22 mouse cellular contexts compared by ENCODE assay signal in the genomic region with DNA sequence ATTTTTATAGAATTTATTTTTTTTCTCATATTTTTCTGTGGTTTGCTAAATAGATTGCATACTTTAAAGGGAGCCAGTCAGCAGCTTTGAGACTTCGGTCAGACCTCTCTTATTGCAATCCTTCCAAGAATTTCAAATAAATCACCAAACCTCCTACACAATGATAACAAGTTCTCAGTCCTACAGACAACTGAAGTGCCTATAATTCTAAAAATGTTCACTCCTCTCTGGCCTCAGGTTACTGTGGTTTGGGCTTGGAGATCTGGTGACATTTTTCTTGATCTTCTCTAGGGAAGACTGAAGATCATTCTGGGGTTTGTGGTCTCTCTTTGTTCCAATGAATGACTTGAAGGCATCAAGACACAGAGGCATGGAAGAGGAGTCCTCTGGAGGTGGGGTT.
DNase-seq lines count a peak whose midpoint lies in the region; ATAC-seq and TF ChIP-seq lines count a peak whose summit lies in the region.
"Had no signal": no experiment of that assay in that cellular context is flagged by ENCODE, and none has a peak within 500 bp of the region (broad histone marks: within the 10 kb centered on the region; RNA-seq: fewer than 3 reads in every experiment).

No protein-coding gene starts in this region.

- H3K4me3 ChIP-seq in kidney, postnatal 0 days (replicated peaks; ENCODE audit: low read depth, low read length) = no peak overlapping the region
- H3K4me3 ChIP-seq in embryonic fibroblast, embryonic 13.5 days (ENCODE audit: insufficient read depth, low read length) = no peak overlapping the region
- H3K4me3 ChIP-seq: embryonic facial prominence, embryonic 13.5 days; embryonic facial prominence, embryonic 15.5 days; forebrain, embryonic 13.5 days had no signal

- no peak overlapping the region for H3K4me2 ChIP-seq in kidney, postnatal 0 days (ENCODE audit: low read length)
- H3K4me2 ChIP-seq: embryonic facial prominence, embryonic 13.5 days; embryonic facial prominence, embryonic 15.5 days; forebrain, embryonic 13.5 days had no signal

- DNase-seq in kidney, postnatal 0 days (ENCODE audit: low spot score) = peak; percentile 87
- DNase-seq in kidney, postnatal 10 days = no peak
- DNase-seq in NIH3T3 (ENCODE audit: low read depth) = peak; percentile 68
- no peak for DNase-seq in lung, adult 18-20 months
- DNase-seq in cerebellum, postnatal 25 days = no peak
- DNase-seq: adrenal gland, adult 8-10 months; adrenal gland, postnatal 14 days; adrenal gland, postnatal 36 days; B cell, adult 2 months; cerebellum, adult 11-12 months; cerebellum, adult 2 months; cerebellum, adult 9-10 months; cerebellum, postnatal 10 days; cerebellum, postnatal 36 days; embryo, embryonic 11 days had no signal

- H3K9ac ChIP-seq in kidney, postnatal 0 days (ENCODE audit: low read depth, low read length) = no peak overlapping the region
- H3K9ac ChIP-seq: embryonic facial prominence, embryonic 13.5 days; embryonic facial prominence, embryonic 15.5 days; forebrain, embryonic 13.5 days had no signal

- no peaks in the 10 kb centered on the region for H3K9me3 ChIP-seq in kidney, postnatal 0 days (replicated peaks; ENCODE audit: low read length)
- H3K9me3 ChIP-seq: embryonic facial prominence, embryonic 13.5 days; embryonic facial prominence, embryonic 15.5 days; forebrain, embryonic 13.5 days had no signal

- no peaks in the 10 kb centered on the region for H3K27me3 ChIP-seq in kidney, postnatal 0 days (ENCODE audit: insufficient read depth, low read length)
- H3K27me3 ChIP-seq: embryonic facial prominence, embryonic 13.5 days; embryonic facial prominence, embryonic 15.5 days; forebrain, embryonic 13.5 days had no signal

- no peaks in the 10 kb centered on the region for H3K36me3 ChIP-seq in kidney, postnatal 0 days (ENCODE audit: insufficient read depth, low read length)
- H3K36me3 ChIP-seq: embryonic facial prominence, embryonic 13.5 days; embryonic facial prominence, embryonic 15.5 days; G1E had no signal

- no peak overlapping the region for H3K27ac ChIP-seq in kidney, postnatal 0 days
- H3K27ac ChIP-seq in embryonic fibroblast, embryonic 13.5 days (ENCODE audit: insufficient read depth, low read length) = peak overlapping the region; percentile 44
- H3K27ac ChIP-seq: embryonic facial prominence, embryonic 13.5 days; embryonic facial prominence, embryonic 15.5 days; forebrain, embryonic 13.5 days had no signal

- H3K4me1 ChIP-seq in kidney, postnatal 0 days (replicated peaks; ENCODE audit: insufficient read depth, low read length) = 0 out of 2 replicates have a peak, but pooled peaks cover 3% of the 10 kb centered on the region
- peaks cover 9% of the 10 kb centered on the region for H3K4me1 ChIP-seq in embryonic fibroblast, embryonic 13.5 days (ENCODE audit: control insufficient read depth, insufficient read depth, low read length)
- H3K4me1 ChIP-seq: embryonic facial prominence, embryonic 15.5 days; forebrain, embryonic 13.5 days had no signal

- TF ChIP-seq CTCF in kidney, postnatal 0 days (IDR thresholded peaks at IDR 0.05; ENCODE audit: low read depth) = no peak
- TF ChIP-seq CTCF in embryonic fibroblast, embryonic 13.5 days (IDR thresholded peaks at IDR 0.05; ENCODE audit: borderline replicate concordance, insufficient read depth, low read length) = no peak

- TF ChIP-seq POLR2A in embryonic fibroblast, embryonic 13.5 days (IDR thresholded peaks at IDR 0.05; ENCODE audit: low read depth, low read length) = no peak

- WGBS in kidney, postnatal 0 days = 31% methylated on average over 1 of the region's 1 CpGs

- peak; percentile 59; the same call in 1 of the 2 replicates for ATAC-seq in kidney, postnatal 0 days (replicated peaks; ENCODE audit: low FRiP score, low read depth)
- ATAC-seq: CD4-positive, CD25-positive, alpha-beta regulatory T cell, adult 4 months; forebrain, embryonic 13.5 days; forebrain, embryonic 16.5 days had no signal

Comparison
In these comparisons a context has a peak if more than half of its experiments do, and no peak if none do; other contexts are left out.
1. DNase-seq: peak in kidney, postnatal 0 days (single experiment) and NIH3T3 (single experiment); none in kidney, postnatal 10 days (single experiment), lung, adult 18-20 months (0 of 2) and cerebellum, postnatal 25 days (0 of 2).